Mouse (Mus musculus): ENCODE results near the gene Nccrp1.

DNA sequence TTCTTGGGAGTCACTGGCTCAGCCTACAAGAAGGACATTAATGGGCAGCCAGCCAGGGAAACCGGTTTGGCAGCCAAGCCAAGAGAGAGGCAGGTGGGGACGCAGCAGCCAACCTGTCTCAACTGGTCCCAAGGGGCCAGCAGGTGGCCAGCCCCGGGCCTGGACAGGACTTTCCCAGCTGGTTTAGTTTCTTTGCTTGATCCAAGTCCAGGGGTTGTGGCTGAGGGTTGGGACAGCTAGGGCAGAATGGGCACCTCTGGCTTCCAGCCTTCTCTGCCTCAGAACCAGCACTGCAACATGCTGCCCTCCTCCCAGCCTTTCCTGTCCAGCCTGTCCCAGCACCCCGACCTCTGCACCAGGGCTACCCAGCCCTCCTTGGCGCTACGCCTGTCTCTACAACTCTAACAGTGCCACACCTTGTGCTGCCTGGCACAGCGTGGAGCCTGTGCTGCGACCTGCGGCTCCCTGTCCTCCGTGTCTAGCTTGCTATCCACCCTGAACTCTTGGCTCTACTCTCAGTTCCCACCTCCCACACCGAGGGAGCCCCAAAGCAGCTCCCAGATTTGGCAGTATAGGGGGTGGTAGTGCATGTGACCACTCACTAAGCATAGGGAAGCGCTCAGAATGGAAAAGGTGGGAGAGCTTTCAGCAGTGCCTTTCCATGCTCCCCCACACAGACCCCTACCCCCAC, 23.4 kb upstream of the Nccrp1 start:
- TF ChIP-seq CTCF (IDR thresholded peaks at IDR 0.05; ENCODE audit: extremely low read depth, insufficient read depth, low read length) (no peak), POLR2A (IDR thresholded peaks at IDR 0.05; ENCODE audit: extremely low read depth, insufficient read depth, low read length) (no peak)

Measured in cortical plate, adult 2 months (tissue).